Mouse (Mus musculus) skeletal muscle tissue, postnatal 0 days (tissue): Measurements from ENCODE around the gene Iqce. TPM values are rescaled to one million over a fixed set of nuclear protein-coding genes. Genes with fewer than 3 reads are reported as not detected.

Experiments
- polyA plus RNA-seq: library from polyadenylated mRNA; unstranded; fragments of >200 nt; fragmentation: Nextera tagmentation; extraction: Ambion mirVana; gene quantifications from 2 replicates; pipeline ENCODE4 v1.2.1, GENCODE M21; 2015

The Iqce gene
- polyA plus RNA-seq = 5.9 and 6.1 TPM in 2 replicates

GRCm38 (mm10) chr5:140702103-140702513 lies at the start of gene Iqce:
Gene Iqce, minus strand, starts transcription at chr5:140702378.

GRCm38 (mm10) chr5:140723822-140724221 lies 21.6 kb upstream of the Iqce start, which contains the start of gene Amz1:
Gene Amz1, plus strand, starts transcription at chr5:140724127.

GRCm38 (mm10) chr5:140704378-140705251 lies 2.4 kb upstream of the Iqce start, which contains the start of gene Brat1:
Gene Brat1, plus strand, starts transcription at chr5:140705011.

GRCm38 (mm10) chr5:140648519-140649100 lies 53.6 kb downstream of the Iqce start, which contains the start of gene Ttyh3:
Gene Ttyh3, minus strand, starts transcription at chr5:140649031.

Other genes starting within 250 kb of the Iqce start
- gene Chst12, start 196.8 kb downstream of the Iqce start, polyA plus RNA-seq = 12.9 and 17.9 TPM in 2 replicates
- gene Grifin, start 137.3 kb downstream of the Iqce start, polyA plus RNA-seq = not detected in 2 replicates
- 8.6 and 8.9 TPM in 2 replicates for gene Lfng, start 95.1 kb downstream of the Iqce start, polyA plus RNA-seq
- 11.2 and 13.3 TPM in 2 replicates for gene Ttyh3, start 53.3 kb downstream of the Iqce start, polyA plus RNA-seq
- 10.3 and 10.4 TPM in 2 replicates for gene Brat1, start 2.6 kb upstream of the Iqce start, polyA plus RNA-seq
- 0.61 and 1.0 TPM in 2 replicates for gene Amz1, start 21.7 kb upstream of the Iqce start, polyA plus RNA-seq
- 11.6 and 14.0 TPM in 2 replicates for gene Gna12, start 128.1 kb upstream of the Iqce start, polyA plus RNA-seq